Mouse (Mus musculus) myocyte (in vitro differentiated cells): ENCODE results near the gene Syt8. TPM values are rescaled to one million over a fixed set of nuclear protein-coding genes. Genes with fewer than 3 reads are reported as not detected.
"Not testable (repeated sequence)": the region's sequence is repeated elsewhere in the genome, so short reads cannot be mapped to it uniquely, and the experiment has no call there.

Experiments
- H3K27me3 ChIP-seq: one replicate; pipeline ENCODE4 v1.6.1; 2011; ENCODE audit not compliant: control insufficient read depth, insufficient read depth, insufficient read length
- H3K36me3 ChIP-seq: one replicate; pipeline ENCODE4 v1.6.1; 2011; ENCODE audit not compliant: control insufficient read depth, insufficient read depth
- H3K4me2 ChIP-seq: one replicate; pipeline ENCODE4 v1.6.1; 2011; ENCODE audit warnings: low read depth, control low read depth
- H3K4me3 ChIP-seq: one replicate; pipeline ENCODE4 v1.5.1; 2011; ENCODE audit warnings: mild to moderate bottlenecking, control low read depth, moderate library complexity
- H3K79me2 ChIP-seq: one replicate; pipeline ENCODE4 v1.6.1; 2011; ENCODE audit not compliant: control insufficient read depth, insufficient read depth
- H3ac ChIP-seq: one replicate; pipeline ENCODE4 v1.6.1; 2011; ENCODE audit not compliant: control insufficient read depth, insufficient read length
- CEBPB ChIP-seq: IDR thresholded peaks from 2 replicates; pipeline ENCODE4 v1.6.1; 2011; ENCODE audit warnings: mild to moderate bottlenecking, moderate library complexity; ENCODE audit not compliant: poor library complexity, insufficient read depth, severe bottlenecking
- E2F4 ChIP-seq: IDR thresholded peaks from one replicate; pipeline ENCODE4 v1.6.1; 2011; ENCODE audit warnings: mild to moderate bottlenecking, control low read depth, moderate library complexity; ENCODE audit not compliant: insufficient read depth
- MAX ChIP-seq: IDR thresholded peaks from one replicate; pipeline ENCODE4 v1.6.1; 2011; ENCODE audit warnings: low read depth, mild to moderate bottlenecking, control low read depth
- MYOD1 ChIP-seq, 3 experiments: IDR thresholded peaks; one replicate each; pipeline ENCODE4 v1.6.1; 2011; ENCODE audit warnings: control low read depth in 2 of 3, low read depth in 2 of 3, mild to moderate bottlenecking in 2 of 3, moderate library complexity in 1 of 3; ENCODE audit not compliant: insufficient read length in 2 of 3, control insufficient read depth in 1 of 3
- MYOG ChIP-seq, 3 experiments: IDR thresholded peaks; one replicate each; pipeline ENCODE4 v1.6.1; 2011; ENCODE audit warnings: control low read depth in 2 of 3, low read depth in 2 of 3, mild to moderate bottlenecking in 2 of 3; ENCODE audit not compliant: insufficient read length in 2 of 3, control insufficient read depth in 1 of 3, insufficient read depth in 1 of 3
- POLR2A ChIP-seq: IDR thresholded peaks from one replicate; pipeline ENCODE4 v1.6.1; 2011; ENCODE audit warnings: low read depth, mild to moderate bottlenecking, control low read depth, moderate library complexity; ENCODE audit not compliant: insufficient read length
- POLR2AphosphoS2 ChIP-seq: IDR thresholded peaks from one replicate; pipeline ENCODE4 v1.6.1; 2011; ENCODE audit warnings: low read depth, control low read depth; ENCODE audit not compliant: insufficient read length
- REST ChIP-seq: IDR thresholded peaks from one replicate; pipeline ENCODE4 v1.6.1; 2011; ENCODE audit warnings: mild to moderate bottlenecking, control low read depth, moderate library complexity; ENCODE audit not compliant: insufficient read depth, insufficient read length
- SRF ChIP-seq: IDR thresholded peaks from one replicate; pipeline ENCODE4 v1.6.1; 2011; ENCODE audit warnings: low read depth; ENCODE audit not compliant: control insufficient read depth, insufficient read length
- TCF12 ChIP-seq: IDR thresholded peaks from one replicate; pipeline ENCODE4 v1.6.1; 2011; ENCODE audit warnings: mild to moderate bottlenecking, control low read depth; ENCODE audit not compliant: poor library complexity, insufficient read depth, severe bottlenecking
- TCF3 ChIP-seq: IDR thresholded peaks from one replicate; pipeline ENCODE4 v1.6.1; 2011; ENCODE audit warnings: low read depth, control low read depth; ENCODE audit not compliant: insufficient read length
- USF1 ChIP-seq: IDR thresholded peaks from one replicate; pipeline ENCODE4 v1.6.1; 2011; ENCODE audit warnings: low read depth, mild to moderate bottlenecking, control low read depth, moderate library complexity
- polyA plus RNA-seq: library from polyadenylated mRNA; unstranded; fragments of >200 nt; fragmentation: generic; extraction: Trizol; gene quantifications from one replicate; pipeline ENCODE4 v1.2.1, GENCODE M21; 2012; ENCODE audit warnings: missing spikeins

Syt8 gene
- polyA plus RNA-seq, 1 experiment = 14.5 TPM

- Histone ChIP-seq H3K4me2 (no peak overlapping the region), H3ac (no peak overlapping the region)
These were observed 35.4 kb upstream of the Syt8 start for GRCm38 (mm10) chr7:142399250-142399649.

GRCm38 (mm10) chr7:142400112-142400749 is 34.4 kb upstream of the Syt8 start:
- no peaks in the 10 kb centered on the region for H3K79me2 ChIP-seq
- no peaks in the 10 kb centered on the region for H3K27me3 ChIP-seq
- no peak overlapping the region for H3K4me3 ChIP-seq
- no peaks in the 10 kb centered on the region for H3K36me3 ChIP-seq
- no peak overlapping the region for H3ac ChIP-seq
- no peak for TF ChIP-seq MAX
- TF ChIP-seq CEBPB = no peak
- no peak for TF ChIP-seq E2F4
- TF ChIP-seq MYOG (IDR thresholded peaks at IDR 0.05; ENCODE audit: control insufficient read depth in 1 of 3, insufficient read depth in 1 of 3, insufficient read length in 2 of 3, low read depth in 2 of 3) = no peak
- no peak for TF ChIP-seq SRF
- no peak for TF ChIP-seq USF1
- TF ChIP-seq TCF3 = no peak
- no peak for TF ChIP-seq POLR2A
- no peak for TF ChIP-seq MYOD1 (IDR thresholded peaks at IDR 0.05; ENCODE audit: control insufficient read depth in 1 of 3, insufficient read length in 2 of 3, low read depth in 2 of 3)
- no peak for TF ChIP-seq REST
- TF ChIP-seq TCF12 = no peak
- no peak for TF ChIP-seq POLR2AphosphoS2
- no peak overlapping the region for H3K4me2 ChIP-seq

More at GRCm38 (mm10) chr7:142399250-142399649, 35.4 kb upstream of the Syt8 start:
- no peak for TF ChIP-seq REST
- no peak for TF ChIP-seq MAX
- TF ChIP-seq CEBPB = no peak
- Histone ChIP-seq H3K79me2 (no peaks in the 10 kb centered on the region), H3K27me3 (no peaks in the 10 kb centered on the region), H3K4me3 (no peak overlapping the region), H3K36me3 (no peaks in the 10 kb centered on the region)

GRCm38 (mm10) chr7:142400750-142401142 is 33.9 kb upstream of the Syt8 start:
- TF ChIP-seq TCF3 = no peak
- no peak for TF ChIP-seq MYOG (IDR thresholded peaks at IDR 0.05; ENCODE audit: control insufficient read depth in 1 of 3, insufficient read depth in 1 of 3, insufficient read length in 2 of 3, low read depth in 2 of 3)
- TF ChIP-seq TCF12 = no peak
- no peak for TF ChIP-seq MAX
- no peaks in the 10 kb centered on the region for H3K79me2 ChIP-seq
- H3K4me3 ChIP-seq = no peak overlapping the region

GRCm38 (mm10) chr7:142403591-142403990 is 31.1 kb upstream of the Syt8 start:
- Histone ChIP-seq H3ac (no peak overlapping the region), H3K4me3 (no peak overlapping the region), H3K4me2 (no peak overlapping the region), H3K36me3 (no peaks in the 10 kb centered on the region), H3K27me3 (no peaks in the 10 kb centered on the region), H3K79me2 (no peaks in the 10 kb centered on the region)
- no peak for TF ChIP-seq TCF3
- no peak for TF ChIP-seq SRF
- no peak for TF ChIP-seq POLR2A
- TF ChIP-seq MYOG (IDR thresholded peaks at IDR 0.05; ENCODE audit: control insufficient read depth in 1 of 3, insufficient read depth in 1 of 3, insufficient read length in 2 of 3, low read depth in 2 of 3) = no peak
- no peak for TF ChIP-seq USF1
- no peak for TF ChIP-seq TCF12
- no peak for TF ChIP-seq MAX
- TF ChIP-seq POLR2AphosphoS2 = no peak
- TF ChIP-seq REST = no peak
- no peak for TF ChIP-seq MYOD1 (IDR thresholded peaks at IDR 0.05; ENCODE audit: control insufficient read depth in 1 of 3, insufficient read length in 2 of 3, low read depth in 2 of 3)
- no peak for TF ChIP-seq E2F4
- no peak for TF ChIP-seq CEBPB

More at GRCm38 (mm10) chr7:142400750-142401142, 33.9 kb upstream of the Syt8 start:
- Histone ChIP-seq H3K36me3 (no peaks in the 10 kb centered on the region), H3K4me2 (no peak overlapping the region), H3K27me3 (no peaks in the 10 kb centered on the region), H3ac (no peak overlapping the region)

- not testable (repeated sequence) for H3K4me3 ChIP-seq, H3K27me3 ChIP-seq, H3K4me2 ChIP-seq
These were observed 29.5 kb upstream of the Syt8 start for GRCm38 (mm10) chr7:142405134-142405533.

More at GRCm38 (mm10) chr7:142405134-142405533, 29.5 kb upstream of the Syt8 start:
- not testable (repeated sequence) for H3ac ChIP-seq, H3K79me2 ChIP-seq, H3K36me3 ChIP-seq
